Mouse (Mus musculus): Measurements from ENCODE around the gene Cnnm4.

Cnnm4 gene

GRCm38 (mm10) chr1:36471181-36472105, at the start of gene Cnnm4:
Gene Cnnm4 (plus strand): TSS chr1:36471620.
- DNase-seq = peak; percentile 89 to 90

GRCm38 (mm10) chr1:36429511-36429910, 41.9 kb upstream of the Cnnm4 start:
- no peak for DNase-seq

GRCm38 (mm10) chr1:36432999-36433398, 38.4 kb upstream of the Cnnm4 start:
- DNase-seq = no peak

- no peak for DNase-seq
Observed at GRCm38 (mm10) chr1:36433616-36434015, 37.8 kb upstream of the Cnnm4 start.

- DNase-seq = no peak
Observed at GRCm38 (mm10) chr1:36435071-36435470, 36.3 kb upstream of the Cnnm4 start.

- no peak for DNase-seq
Observed at GRCm38 (mm10) chr1:36436515-36436914, 34.9 kb upstream of the Cnnm4 start.

GRCm38 (mm10) chr1:36437223-36437622, 34.2 kb upstream of the Cnnm4 start:
- DNase-seq = no peak

GRCm38 (mm10) chr1:36441101-36441500, 30.3 kb upstream of the Cnnm4 start:
- peak; percentile 64 to 72 for DNase-seq

- peak; percentile 95 to 99 for DNase-seq
Observed at GRCm38 (mm10) chr1:36444471-36445464, 26.7 kb upstream of the Cnnm4 start, which contains the start of gene Lman2l. Gene Lman2l (minus strand): TSS chr1:36445271.

GRCm38 (mm10) chr1:36445508-36445907, 25.9 kb upstream of the Cnnm4 start:
- no peak for DNase-seq

- no peak for DNase-seq
Observed at GRCm38 (mm10) chr1:36446106-36446824, 25.2 kb upstream of the Cnnm4 start.

- DNase-seq = no peak
Observed at GRCm38 (mm10) chr1:36446841-36447240, 24.6 kb upstream of the Cnnm4 start.

- no peak for DNase-seq
Observed at GRCm38 (mm10) chr1:36454055-36454815, 17.2 kb upstream of the Cnnm4 start.

GRCm38 (mm10) chr1:36457388-36458014, 13.9 kb upstream of the Cnnm4 start:
- no peak for DNase-seq

GRCm38 (mm10) chr1:36458169-36458568, 13.3 kb upstream of the Cnnm4 start:
- DNase-seq = no peak

GRCm38 (mm10) chr1:36461829-36462228, 9.6 kb upstream of the Cnnm4 start:
- DNase-seq = no peak

- no peak for DNase-seq
Observed at GRCm38 (mm10) chr1:36465641-36466160, 5.7 kb upstream of the Cnnm4 start.

GRCm38 (mm10) chr1:36467446-36467845, 4.0 kb upstream of the Cnnm4 start:
- DNase-seq = no peak

GRCm38 (mm10) chr1:36469811-36470444, 1.5 kb upstream of the Cnnm4 start:
- peak in 1 of 2 experiments; percentile 10 for DNase-seq

GRCm38 (mm10) chr1:36472106-36472440, 653 bp downstream of the Cnnm4 start:
- no peak for DNase-seq

Measured in cerebellum, adult 18-20 months (tissue).